Mouse (Mus musculus) adrenal gland, adult (tissue): ENCODE measurements around the gene Hist1h2ak.
"Not testable (repeated sequence)": the region's sequence is repeated elsewhere in the genome, so short reads cannot be mapped to it uniquely, and the experiment has no call there.

Experiments
- DNase-seq, 2 experiments: peaks; one replicate each; pipeline ENCODE4 v3.0.0; 2022 to 2023; ENCODE audit warnings: low spot score in 1 of 2; ENCODE audit not compliant: inconsistent age in 2 of 2

Hist1h2ak gene

GRCm38 (mm10) chr13:21722373-21722925 lies 31.2 kb downstream of the Hist1h2ak start:
- no peak for DNase-seq

GRCm38 (mm10) chr13:21721757-21722372 lies 31.8 kb downstream of the Hist1h2ak start, which contains the start of gene Hist1h2bm:
TSS of gene Hist1h2bm (plus strand) at chr13:21722044.
- DNase-seq = peak; percentile 51 to 90

DNA sequence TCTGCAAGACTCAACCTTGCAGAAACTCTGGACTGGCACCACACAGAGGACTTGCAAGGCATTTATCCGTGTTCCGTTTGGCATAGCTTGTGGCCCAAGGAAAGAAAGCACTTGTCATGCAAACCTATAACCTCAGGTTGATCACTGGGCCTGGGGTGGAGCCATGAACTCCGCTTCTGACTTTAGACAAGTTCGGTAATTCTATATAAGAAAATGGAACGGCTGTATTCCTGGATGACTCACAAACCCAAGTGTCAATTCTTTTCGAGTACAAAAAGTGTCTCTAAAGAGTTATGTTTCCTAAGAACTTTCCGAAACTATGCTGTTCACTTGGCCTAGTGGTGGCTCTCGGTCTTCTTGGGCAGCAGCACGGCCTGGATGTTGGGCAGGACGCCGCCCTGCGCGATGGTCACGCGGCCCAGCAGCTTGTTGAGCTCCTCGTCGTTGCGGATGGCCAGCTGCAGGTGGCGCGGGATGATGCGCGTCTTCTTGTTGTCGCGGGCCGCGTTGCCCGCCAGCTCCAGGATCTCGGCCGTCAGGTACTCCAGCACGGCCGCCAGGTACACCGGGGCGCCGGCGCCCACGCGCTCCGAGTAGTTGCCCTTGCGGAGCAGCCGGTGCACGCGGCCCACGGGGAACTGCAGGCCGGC lies 32.4 kb downstream of the Hist1h2ak start:
- DNase-seq = not testable (repeated sequence)

- DNase-seq = no peak
Observed at GRCm38 (mm10) chr13:21718381-21719080, 35.1 kb downstream of the Hist1h2ak start.

DNA sequence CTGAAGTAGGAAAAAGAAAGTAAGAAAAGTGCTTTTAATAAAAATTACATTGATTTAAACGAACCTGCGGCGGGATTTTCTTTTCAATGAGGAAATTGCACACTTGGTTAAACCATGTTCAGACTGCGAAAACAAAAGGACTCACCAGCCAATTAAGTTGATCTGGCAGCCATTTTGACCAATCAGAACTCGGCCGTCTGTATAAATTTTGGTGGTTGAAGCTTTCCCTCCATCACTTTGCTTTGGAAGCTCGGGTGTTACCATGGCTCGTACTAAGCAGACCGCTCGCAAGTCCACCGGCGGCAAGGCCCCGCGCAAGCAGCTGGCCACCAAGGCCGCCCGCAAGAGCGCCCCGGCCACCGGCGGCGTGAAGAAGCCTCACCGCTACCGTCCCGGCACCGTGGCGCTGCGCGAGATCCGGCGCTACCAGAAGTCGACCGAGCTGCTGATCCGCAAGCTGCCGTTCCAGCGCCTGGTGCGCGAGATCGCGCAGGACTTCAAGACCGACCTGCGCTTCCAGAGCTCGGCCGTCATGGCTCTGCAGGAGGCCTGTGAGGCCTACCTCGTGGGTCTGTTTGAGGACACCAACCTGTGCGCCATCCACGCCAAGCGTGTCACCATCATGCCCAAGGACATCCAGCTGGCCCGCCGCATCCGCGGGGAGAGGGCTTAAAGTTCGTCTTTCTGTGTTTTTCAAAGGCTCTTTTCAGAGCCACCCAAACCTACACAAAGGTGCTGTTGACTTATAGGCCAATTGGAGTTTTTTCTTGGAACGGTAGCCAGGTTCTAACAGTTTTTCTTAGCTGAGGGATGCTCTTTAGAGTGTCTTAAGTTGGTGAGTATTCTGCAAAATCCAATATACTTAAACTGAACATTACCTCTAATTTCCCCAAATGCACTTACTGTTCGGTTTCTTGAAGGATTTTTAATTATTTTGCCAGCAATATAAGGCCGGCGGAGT lies 36.0 kb downstream of the Hist1h2ak start, which contains the start of gene Hist1h3h:
Gene Hist1h3h, plus strand, starts transcription at position 263 of the 961 bp plus-strand sequence.
- peak; percentile 79 to 94 for DNase-seq

DNA sequence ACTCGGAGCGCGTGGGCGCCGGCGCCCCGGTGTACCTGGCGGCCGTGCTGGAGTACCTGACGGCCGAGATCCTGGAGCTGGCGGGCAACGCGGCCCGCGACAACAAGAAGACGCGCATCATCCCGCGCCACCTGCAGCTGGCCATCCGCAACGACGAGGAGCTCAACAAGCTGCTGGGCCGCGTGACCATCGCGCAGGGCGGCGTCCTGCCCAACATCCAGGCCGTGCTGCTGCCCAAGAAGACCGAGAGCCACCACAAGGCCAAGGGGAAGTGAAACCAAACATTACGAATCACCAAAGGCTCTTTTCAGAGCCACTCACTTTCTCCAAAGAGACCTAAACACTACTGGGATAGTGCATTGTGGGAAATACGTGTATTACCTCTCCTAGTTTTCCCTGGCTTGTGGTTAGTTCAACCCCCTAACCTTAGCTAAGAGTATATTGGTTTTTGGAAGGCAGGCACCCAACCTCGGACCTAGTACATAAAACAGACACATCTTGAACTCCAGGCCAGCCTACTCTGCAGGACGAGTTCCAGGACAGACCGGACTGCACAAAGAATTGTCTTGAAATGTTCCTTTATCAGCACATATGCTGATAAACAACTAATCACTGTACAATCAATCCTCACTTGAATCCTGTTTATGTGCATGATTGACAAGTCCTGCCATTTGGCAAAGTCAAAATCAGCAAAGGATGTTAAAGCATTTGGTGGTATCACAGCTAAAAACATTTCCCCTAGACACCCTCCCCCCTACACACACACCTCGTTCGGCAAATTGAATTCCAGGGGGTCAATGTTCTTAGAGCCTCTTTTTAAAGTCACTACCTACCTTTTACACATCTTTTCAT lies 36.9 kb downstream of the Hist1h2ak start:
- DNase-seq = peak; percentile 20 to 72

DNA sequence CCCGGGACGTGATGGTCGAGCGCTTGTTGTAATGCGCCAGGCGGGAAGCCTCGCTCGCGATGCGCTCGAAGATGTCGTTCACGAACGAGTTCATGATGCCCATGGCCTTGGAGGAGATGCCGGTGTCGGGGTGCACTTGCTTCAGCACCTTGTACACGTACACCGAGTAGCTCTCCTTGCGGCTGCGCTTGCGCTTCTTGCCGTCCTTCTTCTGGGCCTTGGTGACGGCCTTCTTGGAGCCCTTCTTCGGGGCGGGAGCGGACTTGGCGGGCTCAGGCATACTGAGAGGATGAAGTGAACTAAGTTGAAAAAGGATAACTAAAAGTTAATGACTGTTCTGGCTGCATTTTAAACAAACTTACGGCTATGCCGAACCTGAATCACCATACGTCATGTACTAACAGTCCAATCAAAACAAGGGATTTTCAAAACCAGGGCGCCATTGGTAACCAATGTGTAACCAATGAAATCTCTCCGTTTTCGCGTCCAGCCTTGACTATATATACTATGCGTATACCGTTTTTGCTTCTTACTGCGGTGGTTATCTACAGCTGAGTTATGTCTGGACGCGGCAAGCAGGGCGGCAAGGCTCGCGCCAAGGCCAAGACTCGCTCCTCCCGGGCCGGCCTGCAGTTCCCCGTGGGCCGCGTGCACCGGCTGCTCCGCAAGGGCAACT lies 37.6 kb downstream of the Hist1h2ak start, which contains the start of the genes Hist1h2bl and Hist1h2ai:
Gene Hist1h2bl, minus strand, starts transcription at position 280 of the 676 bp plus-strand sequence.
Gene Hist1h2ai, plus strand, starts transcription at position 559 of the 676 bp plus-strand sequence.
- DNase-seq = peak; percentile 85 to 96

DNA sequence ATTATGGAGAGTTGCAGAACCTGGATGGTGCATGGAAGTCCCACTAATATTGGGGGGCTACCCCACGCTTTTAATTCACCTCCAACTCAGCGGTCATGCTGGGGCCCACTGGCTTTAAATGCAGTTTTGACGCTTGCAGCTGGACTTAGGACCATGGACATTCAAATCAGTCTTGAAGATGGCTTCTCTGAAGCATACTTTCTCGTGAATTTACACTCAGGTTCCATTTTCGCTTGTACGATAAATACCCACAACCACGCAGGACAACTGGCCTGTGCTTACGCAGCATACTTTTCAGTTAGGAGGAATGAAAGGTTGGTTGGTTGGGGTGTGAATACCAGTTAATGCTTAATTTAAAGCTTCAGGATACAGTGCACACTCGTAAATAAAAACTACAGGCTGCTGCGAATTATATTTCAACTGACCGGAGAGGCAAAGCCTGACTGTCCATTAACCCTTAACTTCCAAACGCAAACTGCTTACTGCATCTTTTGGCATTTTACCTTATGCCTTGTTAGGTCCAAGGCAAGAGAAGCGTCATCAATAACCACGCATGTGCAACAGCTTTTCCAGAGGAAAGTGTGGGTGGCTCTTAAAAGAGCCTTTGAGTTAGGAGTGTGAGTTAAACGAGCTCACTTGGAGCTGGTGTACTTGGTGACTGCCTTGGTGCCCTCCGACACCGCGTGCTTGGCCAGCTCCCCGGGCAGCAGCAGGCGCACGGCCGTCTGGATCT lies 38.3 kb downstream of the Hist1h2ak start:
- DNase-seq = no peak

DNA sequence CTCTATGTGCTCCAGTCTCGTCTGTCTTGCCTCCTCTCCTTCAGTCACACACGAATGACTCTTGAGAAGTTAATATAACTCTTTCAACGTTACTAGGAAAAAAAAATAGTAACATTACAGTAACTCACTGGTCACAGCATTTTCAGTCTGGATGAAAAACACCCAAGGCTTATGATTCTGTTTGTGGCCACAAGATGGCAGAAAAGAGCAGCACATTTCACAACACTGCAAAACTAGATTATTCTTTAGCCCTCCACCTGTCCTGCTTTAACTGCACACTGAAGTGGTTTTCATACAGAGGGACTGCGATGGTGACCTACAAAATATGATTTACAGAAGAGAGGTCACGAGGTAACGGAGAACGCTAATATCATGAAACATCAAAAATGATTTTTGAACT lies 38.9 kb downstream of the Hist1h2ak start:
- DNase-seq = peak; percentile 51 to 90

DNA sequence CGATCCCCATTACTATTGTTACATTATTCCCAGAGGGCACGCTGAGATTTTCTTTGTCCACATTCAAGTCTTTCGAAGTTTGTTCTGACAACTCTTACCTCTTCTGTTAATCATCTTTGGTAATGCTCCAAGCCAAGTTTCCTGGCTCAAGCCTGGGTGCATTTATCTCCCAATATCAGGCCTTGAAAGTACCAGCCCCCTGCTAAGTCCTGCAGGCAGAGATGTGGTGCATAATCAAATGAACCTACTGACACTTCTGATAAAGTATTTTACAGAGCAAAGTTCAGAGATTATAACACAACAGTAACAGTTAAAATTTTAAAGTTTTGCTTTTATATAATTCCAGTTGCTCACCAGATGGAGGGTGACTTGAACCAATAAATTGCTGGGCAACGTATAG lies 41.9 kb downstream of the Hist1h2ak start:
- DNase-seq = no peak

DNA sequence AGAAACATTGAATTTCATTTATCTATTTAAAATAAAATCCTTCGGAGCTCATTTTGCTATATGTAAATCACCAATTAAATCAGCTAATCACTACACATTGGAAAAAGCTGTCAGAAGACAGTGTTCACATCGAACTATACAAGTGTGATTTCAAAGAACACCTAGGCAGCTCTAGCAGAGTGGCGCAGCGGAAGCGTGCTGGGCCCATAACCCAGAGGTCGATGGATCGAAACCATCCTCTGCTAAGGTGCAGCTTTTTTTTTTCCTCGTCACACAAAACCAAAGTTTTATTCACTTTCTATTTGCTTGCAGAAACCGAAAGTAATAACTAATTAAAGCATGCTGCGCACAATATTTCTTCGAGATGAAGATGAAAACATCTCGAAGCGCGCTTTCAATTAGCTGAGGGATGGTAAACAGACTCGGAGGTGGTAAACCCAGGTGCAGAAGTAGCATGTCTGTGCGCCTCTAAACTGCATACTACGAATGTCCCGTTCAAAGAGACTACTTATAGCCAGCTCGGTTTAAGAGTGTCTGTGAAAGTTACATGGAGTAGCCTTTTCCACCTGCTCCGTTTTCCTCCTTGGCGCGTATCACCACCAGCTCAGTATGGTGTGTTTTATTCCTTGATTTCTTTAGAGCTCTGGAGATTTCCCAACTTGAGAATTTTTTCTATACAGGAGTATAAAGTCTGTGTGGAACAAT lies 42.7 kb downstream of the Hist1h2ak start:
- peak; percentile 80 to 96 for DNase-seq

DNA sequence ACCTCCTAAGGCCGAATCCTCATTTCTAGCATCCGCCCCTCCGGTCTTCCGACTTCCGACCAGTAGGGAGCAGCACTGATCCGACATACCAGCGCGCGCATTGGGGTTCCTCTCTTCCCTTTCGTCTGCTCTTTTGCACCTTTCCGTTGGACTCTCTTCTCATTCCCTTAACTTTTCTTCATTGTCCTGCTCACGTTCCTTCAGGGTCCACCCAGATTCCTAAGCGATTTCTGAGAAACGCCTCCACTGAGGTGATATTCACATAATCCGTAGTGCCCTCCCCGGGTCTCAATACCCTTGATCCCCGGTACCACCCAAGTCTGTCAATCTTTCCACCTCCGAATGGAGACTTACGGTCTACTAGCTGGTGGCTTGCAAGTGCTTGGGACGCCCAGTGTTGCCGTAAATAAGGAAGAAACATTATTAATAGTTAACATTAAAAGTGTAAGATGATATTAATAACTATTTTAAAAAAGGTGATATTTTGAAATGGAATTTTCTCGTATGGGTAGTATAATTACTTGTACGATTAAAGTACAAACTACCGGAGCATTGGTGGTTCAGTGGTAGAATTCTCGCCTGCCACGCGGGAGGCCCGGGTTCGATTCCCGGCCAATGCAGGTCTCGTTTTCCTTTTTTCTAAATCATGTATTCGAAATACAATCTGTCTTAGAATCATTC lies 43.5 kb downstream of the Hist1h2ak start:
- DNase-seq = peak; percentile 90 to 98

GRCm38 (mm10) chr13:21706669-21707068 lies 47.0 kb downstream of the Hist1h2ak start:
- peak in 1 of 2 experiments; percentile 9 for DNase-seq
